Mouse (Mus musculus) spleen, postnatal 0 days (tissue): ENCODE measurements around the gene Trmt2a. TPM values are rescaled to one million over a fixed set of nuclear protein-coding genes. Genes with fewer than 3 reads are reported as not detected.

Experiments
- microRNA counts: library from miRNA; unstranded; fragments of <30 nt; microRNA quantifications from one replicate; lab custom pipeline; 2015
- polyA plus RNA-seq: library from polyadenylated mRNA; unstranded; fragments of >200 nt; fragmentation: Nextera tagmentation; extraction: Ambion mirVana; gene quantifications from 2 replicates; pipeline ENCODE4 v1.2.1, GENCODE M21; 2015

The Trmt2a gene
- polyA plus RNA-seq: 57.7 and 58.7 TPM in 2 replicates

DNA sequence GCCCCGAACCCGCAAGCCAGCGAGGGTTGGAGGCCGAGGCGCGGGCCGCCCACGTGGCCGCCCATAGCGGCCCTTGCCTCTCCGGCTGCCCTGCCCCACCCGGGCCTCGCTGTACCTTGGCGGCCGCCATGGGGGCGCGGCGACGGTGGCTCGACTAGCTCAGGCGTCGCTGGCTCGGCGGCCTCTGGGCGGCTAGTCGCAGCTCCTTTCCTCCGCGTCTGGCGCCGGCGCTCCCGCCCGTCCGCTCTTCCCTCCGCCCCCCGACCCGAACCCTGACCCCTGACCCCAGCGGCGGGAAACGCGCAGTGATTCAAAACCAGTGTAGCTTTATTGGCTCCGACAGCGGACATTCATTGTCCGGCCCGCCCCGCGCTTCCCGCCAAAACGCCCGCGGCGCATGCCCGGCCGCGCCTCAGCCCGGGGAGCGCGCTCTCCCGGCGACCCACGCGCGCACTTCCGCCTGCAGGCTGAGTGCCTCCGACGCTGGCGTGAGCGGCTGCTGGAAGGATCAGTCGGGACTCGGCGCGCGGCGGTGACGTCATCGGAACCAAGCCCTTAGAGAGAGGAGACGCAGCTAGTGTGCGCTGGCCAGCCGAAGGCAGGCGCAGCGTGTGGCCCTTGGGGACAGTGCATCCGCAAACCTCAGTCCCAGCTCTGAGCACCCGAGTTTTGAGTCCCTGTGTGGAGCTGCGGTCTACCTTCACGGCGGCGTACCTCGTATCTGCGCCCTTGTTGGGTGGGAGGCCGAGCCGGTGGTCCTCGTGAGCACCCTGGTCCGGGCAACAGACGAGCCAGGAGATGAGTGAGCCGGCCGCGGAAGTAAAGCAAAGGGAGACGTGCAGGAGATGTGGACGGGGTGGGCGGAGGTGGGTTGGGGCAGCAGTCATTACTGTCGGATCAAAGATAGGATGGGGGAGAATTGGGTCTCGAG lies at the start of gene Trmt2a, which contains the start of gene Ranbp1:
Trmt2a (plus strand) TSS at position 247 of the 931 bp plus-strand sequence.
Ranbp1 (minus strand) TSS at position 300 of the 931 bp plus-strand sequence.

GRCm38 (mm10) chr16:18217579-18217978 lies 30.9 kb upstream of the Trmt2a start, which contains the start of gene Ccdc188:
TSS of gene Ccdc188 (plus strand) at chr16:18217879.

GRCm38 (mm10) chr16:18234671-18235388 lies 13.6 kb upstream of the Trmt2a start, which contains the start of gene Zdhhc8:
TSS of gene Zdhhc8 (minus strand) at chr16:18235136.

GRCm38 (mm10) chr16:18258221-18258620 lies 9.7 kb downstream of the Trmt2a start, which contains the start of gene Gm49776:
TSS of gene Gm49776 (minus strand) at chr16:18258321.

DNA sequence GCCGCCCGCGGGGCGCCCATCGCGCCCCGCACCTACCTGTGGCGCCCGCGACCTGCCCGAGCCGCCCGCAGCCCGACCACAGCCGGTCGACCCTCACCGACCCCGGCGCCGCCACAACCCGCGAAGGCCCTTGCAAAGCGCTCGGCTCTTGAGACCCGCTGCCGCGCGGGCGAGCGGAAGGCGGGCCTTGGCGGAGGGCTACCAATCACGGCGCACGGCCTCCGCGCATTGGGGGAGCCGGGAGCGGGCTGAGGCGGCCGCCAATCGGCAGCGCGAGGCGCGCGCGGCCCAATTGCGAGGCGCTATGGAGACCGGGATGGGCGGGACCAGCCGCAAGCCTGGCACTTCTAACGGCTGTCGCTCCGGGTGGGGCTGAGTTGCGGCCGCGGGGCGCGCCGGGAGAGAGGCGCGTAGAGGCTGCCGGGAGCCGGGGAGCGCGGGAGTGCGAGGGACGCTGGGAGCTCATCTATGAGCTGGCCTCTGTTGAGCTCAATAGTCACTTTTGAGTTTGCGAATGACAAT lies 40.6 kb downstream of the Trmt2a start, which contains the start of gene Dgcr8:
Dgcr8 (minus strand) TSS at position 180 of the 522 bp plus-strand sequence.

MicroRNA genes within 50 kb of the gene (microRNA counts, 519-probe panel; counts per million panel counts)
- 88.3 counts per million for microRNA mmu-miR-1306 (lab: Ali Mortazavi, UCI)

Other genes starting within 250 kb of the Trmt2a start
- gene Dgcr6, start 195.8 kb upstream of the Trmt2a start, polyA plus RNA-seq: 40.2 and 45.3 TPM in 2 replicates
- gene Prodh, start 158.5 kb upstream of the Trmt2a start, polyA plus RNA-seq: 4.2 and 5.6 TPM in 2 replicates
- 0.25 and 0.43 TPM in 2 replicates for gene Rtn4r, start 121.0 kb upstream of the Trmt2a start, polyA plus RNA-seq
- gene Ccdc188, start 30.8 kb upstream of the Trmt2a start, polyA plus RNA-seq: not detected in 2 replicates
- gene Zdhhc8, start 13.5 kb upstream of the Trmt2a start, polyA plus RNA-seq: 2.6 and 4.8 TPM in 2 replicates
- 321 and 372 TPM in 2 replicates for gene Ranbp1, start 53 bp downstream of the Trmt2a start, polyA plus RNA-seq
- gene Gm49776, start 9.6 kb downstream of the Trmt2a start, polyA plus RNA-seq: 3.4 TPM in 1 of 2 replicates, not detected in the other
- gene Dgcr8, start 40.6 kb downstream of the Trmt2a start, polyA plus RNA-seq: 16.1 and 17.9 TPM in 2 replicates
- 75.2 and 81.4 TPM in 2 replicates for gene Tango2, start 99.4 kb downstream of the Trmt2a start, polyA plus RNA-seq
- gene Arvcf, start 99.5 kb downstream of the Trmt2a start, polyA plus RNA-seq: 19.8 and 27.9 TPM in 2 replicates
- 106 and 115 TPM in 2 replicates for gene Txnrd2, start 177.7 kb downstream of the Trmt2a start, polyA plus RNA-seq
- gene Comt, start 178.2 kb downstream of the Trmt2a start, polyA plus RNA-seq: 118 and 126 TPM in 2 replicates